Mouse (Mus musculus): ENCODE data around the gene Dnmbp. TPM values are rescaled to one million over a fixed set of nuclear protein-coding genes. Genes with fewer than 3 reads are reported as not detected.
A peak's percentile ranks its signal among the peaks of the same experiment; 100 is the strongest.

Dnmbp gene
- total and polyA plus RNA-seq, 3 experiments = 5.4 to 9.4 TPM; not detected in 1

- TF ChIP-seq POLR2A (IDR thresholded peaks at IDR 0.05; ENCODE audit: control insufficient read depth in 1 of 2, insufficient read depth in 1 of 2, low read depth in 1 of 2, low read length in 2 of 2, poor library complexity in 1 of 2) (0 out of 4 replicates have a peak, but pooled peaks of 1 of the 2 experiments have one; percentile 36), CHD2 (IDR thresholded peaks at IDR 0.05; ENCODE audit: low read length) (no peak)
- Histone ChIP-seq H3K79me2 (ENCODE audit: control insufficient read depth, insufficient read depth, low read length, poor library complexity) (no peaks in the 10 kb centered on the region), H3K36me3 (ENCODE audit: control insufficient read depth in 1 of 2, insufficient read depth in 2 of 2, low read length in 2 of 2) (peaks cover 0 to 9% of the 10 kb centered on the region in 2 experiments; a peak in 2 of 4 replicates), H3K9ac (ENCODE audit: control insufficient read depth, low read depth, low read length, poor library complexity, severe bottlenecking) (peak overlapping the region; percentile 31), H3K27ac (ENCODE audit: control insufficient read depth, low read depth, low read length) (peak overlapping the region; percentile 29; the same call in 1 of the 2 replicates), H3K9me3 (replicated peaks; ENCODE audit: insufficient read depth, low read length) (no peaks in the 10 kb centered on the region), H3K4me1 (ENCODE audit: control insufficient read depth in 1 of 2, insufficient read depth in 2 of 2, low read length in 2 of 2) (peaks cover 5 to 11% of the 10 kb centered on the region in 2 experiments; a peak in 3 of 4 replicates), H3K4me3 (ENCODE audit: control insufficient read depth in 1 of 2, insufficient read depth in 1 of 2, low read depth in 2 of 2, low read length in 2 of 2) (peak overlapping the region; percentile 21 to 39), H3K27me3 (ENCODE audit: control insufficient read depth in 1 of 2, insufficient read depth in 2 of 2, low read length in 2 of 2) (no peaks in the 10 kb centered on the region)
- DNase-seq (ENCODE audit: low read depth, low spot score) = peak; percentile 71
Observed at GRCm38 (mm10) chr19:43974221-43974620, 34.2 kb upstream of the Dnmbp start.

- Histone ChIP-seq H3K4me3 (ENCODE audit: control insufficient read depth in 1 of 2, insufficient read depth in 1 of 2, low read depth in 2 of 2, low read length in 2 of 2) (peak overlapping the region; percentile 21 to 39), H3K27me3 (ENCODE audit: control insufficient read depth in 1 of 2, insufficient read depth in 2 of 2, low read length in 2 of 2) (no peaks in the 10 kb centered on the region), H3K4me1 (ENCODE audit: control insufficient read depth in 1 of 2, insufficient read depth in 2 of 2, low read length in 2 of 2) (peaks cover 5 to 11% of the 10 kb centered on the region in 2 experiments; a peak in 3 of 4 replicates), H3K9ac (ENCODE audit: control insufficient read depth, low read depth, low read length, poor library complexity, severe bottlenecking) (peak overlapping the region; percentile 31), H3K27ac (ENCODE audit: control insufficient read depth, low read depth, low read length) (peak overlapping the region; percentile 29; the same call in 1 of the 2 replicates), H3K9me3 (replicated peaks; ENCODE audit: insufficient read depth, low read length) (no peaks in the 10 kb centered on the region), H3K36me3 (ENCODE audit: control insufficient read depth in 1 of 2, insufficient read depth in 2 of 2, low read length in 2 of 2) (peaks cover 0 to 9% of the 10 kb centered on the region in 2 experiments; a peak in 2 of 4 replicates), H3K79me2 (ENCODE audit: control insufficient read depth, insufficient read depth, low read length, poor library complexity) (no peaks in the 10 kb centered on the region)
- peak; percentile 72 for DNase-seq (ENCODE audit: low read depth, low spot score)
- TF ChIP-seq ZMIZ1 (IDR thresholded peaks at IDR 0.05; ENCODE audit: low read depth, low read length) (no peak), MXI1 (IDR thresholded peaks at IDR 0.05; ENCODE audit: low read depth, low read length) (0 out of 2 replicates have a peak, but pooled peaks have one; percentile 16), MYB (IDR thresholded peaks at IDR 0.05; ENCODE audit: low read depth, low read length) (peak; percentile 57; the same call in 1 of the 2 replicates), GATA1 (IDR thresholded peaks at IDR 0.05; ENCODE audit: low read depth, low read length) (peak; percentile 69), MYC (IDR thresholded peaks at IDR 0.05; ENCODE audit: low read depth, low read length) (no peak), TCF12 (IDR thresholded peaks at IDR 0.05; ENCODE audit: low read depth, low read length) (peak; percentile 44; the same call in 1 of the 2 replicates), KAT2A (conservative IDR thresholded peaks at IDR 0.05; ENCODE audit: low read depth, low read length) (no peak), CHD1 (IDR thresholded peaks at IDR 0.05; ENCODE audit: low read depth, low read length) (no peak), POLR2A (IDR thresholded peaks at IDR 0.05; ENCODE audit: control insufficient read depth in 1 of 2, insufficient read depth in 1 of 2, low read depth in 1 of 2, low read length in 2 of 2, poor library complexity in 1 of 2) (peak in 1 of 2 experiments; percentile 16; a peak in 1 of 4 replicates), ZNF384 (IDR thresholded peaks at IDR 0.05; ENCODE audit: low read depth, low read length) (no peak), EP300 (IDR thresholded peaks at IDR 0.05; ENCODE audit: low read depth in 1 of 2, low read length in 2 of 2) (peak; percentile 22 to 79; a peak in 3 of 4 replicates), MEF2A (IDR thresholded peaks at IDR 0.05; ENCODE audit: extremely low read depth, insufficient replicate concordance, low read depth, low read length, poor library complexity, severe bottlenecking) (no peak), TBP (IDR thresholded peaks at IDR 0.05; ENCODE audit: low read depth, low read length) (0 out of 2 replicates have a peak, but pooled peaks have one; percentile 2), SIN3A (IDR thresholded peaks at IDR 0.05; ENCODE audit: low read length) (0 out of 2 replicates have a peak, but pooled peaks have one; percentile 15)
Observed at GRCm38 (mm10) chr19:43973711-43974110, 33.7 kb upstream of the Dnmbp start.

Data from MEL (cell line).